In genomic region chr9:42217685-42218084, GRCm38 (mm10) we compare ENCODE assay signal across 7 mouse cellular contexts. TPM values are rescaled to one million over a fixed set of nuclear protein-coding genes. Genes with fewer than 3 reads are reported as not detected.
DNase-seq lines count a peak whose midpoint lies in the region; ATAC-seq and TF ChIP-seq lines count a peak whose summit lies in the region.

No protein-coding gene starts in this region.

- H3K9me3 ChIP-seq in lung, embryonic 16.5 days (ENCODE audit: control insufficient read depth, low read length) = no peaks in the 10 kb centered on the region
- H3K9me3 ChIP-seq in liver, embryonic 12.5 days (replicated peaks) = no peaks in the 10 kb centered on the region

- peak; percentile 87 for DNase-seq in Muller cell, postnatal 12 days (ENCODE audit: inconsistent ontology term)
- peak; percentile 17 to 37 for DNase-seq in adrenal gland, adult 18-20 months (ENCODE audit: low spot score in 2 of 2)
- DNase-seq in gastrocnemius, postnatal 10 days = peak; percentile 75
- no peak for DNase-seq in thymus, adult 2 months
- DNase-seq in frontal cortex, adult 2 months (ENCODE audit: extremely low spot score in 1 of 2, low spot score in 1 of 2) = no peak

- peaks cover 8% of the 10 kb centered on the region; the same call in 1 of the 2 replicates for H3K4me1 ChIP-seq in lung, embryonic 16.5 days (replicated peaks; ENCODE audit: control insufficient read depth, insufficient read depth, low read length)
- no peaks in the 10 kb centered on the region for H3K4me1 ChIP-seq in thymus, adult 2 months (replicated peaks; ENCODE audit: control insufficient read depth, insufficient read depth, low read length)
- H3K4me1 ChIP-seq in liver, embryonic 12.5 days = no peaks in the 10 kb centered on the region

- H3K36me3 ChIP-seq in lung, embryonic 16.5 days (ENCODE audit: control insufficient read depth, insufficient read depth, low read length) = no peaks in the 10 kb centered on the region
- no peaks in the 10 kb centered on the region for H3K36me3 ChIP-seq in thymus, adult 2 months (ENCODE audit: control insufficient read depth, insufficient read depth, low read length)
- H3K36me3 ChIP-seq in liver, embryonic 12.5 days = no peaks in the 10 kb centered on the region

- peak overlapping the region; percentile 89; the same call in 1 of the 2 replicates for H3K27ac ChIP-seq in lung, embryonic 16.5 days (ENCODE audit: low read length)
- H3K27ac ChIP-seq in thymus, adult 2 months (ENCODE audit: control insufficient read depth, insufficient read depth, low read length) = no peak overlapping the region
- H3K27ac ChIP-seq in liver, embryonic 12.5 days = no peak overlapping the region

- TF ChIP-seq POLR2A in thymus, adult 2 months (IDR thresholded peaks at IDR 0.05; ENCODE audit: control insufficient read depth, extremely low read depth, insufficient read depth, low read length, poor library complexity) = no peak

- TF ChIP-seq CTCF in thymus, adult 2 months (IDR thresholded peaks at IDR 0.05; ENCODE audit: borderline replicate concordance, control insufficient read depth, extremely low read depth, insufficient read depth, low read length, poor library complexity) = no peak

- peak; percentile 97 for ATAC-seq in lung, embryonic 16.5 days (ENCODE audit: low read depth)
- ATAC-seq in liver, embryonic 12.5 days = no peak

- no peak overlapping the region for H3K9ac ChIP-seq in lung, embryonic 16.5 days (ENCODE audit: low read length)
- no peak overlapping the region for H3K9ac ChIP-seq in liver, embryonic 12.5 days

- no peak overlapping the region for H3K4me3 ChIP-seq in lung, embryonic 16.5 days (ENCODE audit: low read length)
- H3K4me3 ChIP-seq in thymus, adult 2 months (ENCODE audit: control insufficient read depth, insufficient read depth, low read length) = no peak overlapping the region
- no peak overlapping the region for H3K4me3 ChIP-seq in liver, embryonic 12.5 days

- 53% methylated on average over 10 of the region's 10 CpGs for WGBS in lung, embryonic 16.5 days
- WGBS in thymus, adult 2 months = 92% methylated on average over 10 of the region's 10 CpGs
- WGBS in liver, embryonic 12.5 days (ENCODE audit: insufficient replicate concordance) = 74% methylated on average over 10 of the region's 10 CpGs

- no peaks in the 10 kb centered on the region for H3K27me3 ChIP-seq in lung, embryonic 16.5 days (ENCODE audit: control insufficient read depth, insufficient read depth, low read depth, low read length)
- no peaks in the 10 kb centered on the region for H3K27me3 ChIP-seq in thymus, adult 2 months (ENCODE audit: control insufficient read depth, insufficient read depth, low read length)
- H3K27me3 ChIP-seq in liver, embryonic 12.5 days (replicated peaks) = no peaks in the 10 kb centered on the region

- H3K4me2 ChIP-seq in lung, embryonic 16.5 days (ENCODE audit: low read depth, low read length) = no peak overlapping the region
- H3K4me2 ChIP-seq in liver, embryonic 12.5 days = no peak overlapping the region

RNA-seq across cellular contexts. Expression of gene Sc5d, which starts 46.4 kb away (rescaled TPM):
- total RNA-seq in adrenal gland, adult 18-20 months (2021) = 100 to 1,000 TPM; 100 to 104 TPM
- total RNA-seq in gastrocnemius, postnatal 10 days (2021) = 10 to 100 TPM; 16.4 to 17.0 TPM
- 30.3 and 33.2 TPM in 2 replicates for polyA plus RNA-seq in lung, embryonic 16.5 days (2015; fragmentation: Nextera tagmentation; extraction: Ambion mirVana)
- 53.1 and 60.6 TPM in 2 replicates for polyA plus RNA-seq in thymus, adult 2 months (2012; rRNA removed)
- 61.8 and 66.2 TPM in 2 replicates for polyA plus RNA-seq in frontal cortex, adult 2 months (2012; rRNA removed)
- polyA plus RNA-seq in liver, embryonic 12.5 days (2016; fragmentation: Nextera tagmentation; extraction: Ambion mirVana) = 60.9 and 64.8 TPM in 2 replicates

Comparison
In these comparisons a context has a peak if more than half of its experiments do, and no peak if none do; other contexts are left out.
1. DNase-seq: peak in Muller cell, postnatal 12 days (single experiment), adrenal gland, adult 18-20 months (2 of 2) and gastrocnemius, postnatal 10 days (single experiment); none in thymus, adult 2 months (single experiment) and frontal cortex, adult 2 months (0 of 2).